Mouse (Mus musculus) lung, postnatal 36 days (tissue): Measurements from ENCODE around the gene Mcm10.

Experiments
- DNase-seq: peaks from one replicate; pipeline ENCODE4 v3.0.0; 2022; ENCODE audit warnings: mixed read lengths

Gene Mcm10

DNA sequence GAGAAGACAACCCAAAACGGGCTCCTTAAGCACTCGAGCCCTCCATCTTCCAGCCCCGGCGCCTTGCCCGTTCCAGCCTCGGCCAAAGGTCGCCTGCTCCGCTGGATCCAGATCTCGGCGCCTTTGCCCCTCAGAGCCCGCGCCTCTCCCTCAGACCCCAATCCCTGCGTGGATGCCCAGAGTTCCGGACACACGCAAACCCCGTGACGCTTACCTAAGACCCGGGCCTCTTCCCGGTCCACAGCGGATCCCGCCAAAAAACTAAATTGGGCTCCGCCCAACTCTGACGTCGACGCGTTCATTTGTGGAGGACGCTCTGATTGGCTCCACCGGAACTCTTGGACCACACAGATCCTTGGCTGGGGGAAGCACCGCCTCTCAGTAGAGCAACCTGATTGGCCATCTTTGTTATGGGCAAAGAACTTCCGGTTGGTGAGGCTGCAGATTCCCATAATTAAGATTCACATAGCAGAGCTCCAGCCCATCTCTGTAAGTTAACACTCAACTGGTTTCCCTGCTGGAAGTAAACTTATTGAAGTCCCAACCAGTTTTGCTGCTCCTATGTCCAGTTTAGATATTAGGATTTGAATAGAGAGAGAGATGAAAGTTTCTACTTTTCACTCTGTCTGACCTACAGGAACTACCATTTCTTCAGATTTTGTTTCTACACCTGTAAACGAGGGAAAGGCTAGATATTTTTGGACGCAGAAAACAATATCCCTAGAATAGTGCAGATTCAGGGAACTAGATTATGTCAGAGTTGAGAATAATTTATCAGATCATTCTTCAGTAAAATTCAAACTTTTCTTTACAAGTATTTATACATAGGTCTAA is at the start of gene Mcm10:
Gene Mcm10, minus strand, starts transcription at position 301 of the 834 bp plus-strand sequence.
- DNase-seq = peak; percentile 97

GRCm38 (mm10) chr2:5061133-5061708 is 48.6 kb upstream of the Mcm10 start:
- DNase-seq = peak; percentile 6

GRCm38 (mm10) chr2:5059997-5060396 is 47.4 kb upstream of the Mcm10 start:
- no peak for DNase-seq

DNA sequence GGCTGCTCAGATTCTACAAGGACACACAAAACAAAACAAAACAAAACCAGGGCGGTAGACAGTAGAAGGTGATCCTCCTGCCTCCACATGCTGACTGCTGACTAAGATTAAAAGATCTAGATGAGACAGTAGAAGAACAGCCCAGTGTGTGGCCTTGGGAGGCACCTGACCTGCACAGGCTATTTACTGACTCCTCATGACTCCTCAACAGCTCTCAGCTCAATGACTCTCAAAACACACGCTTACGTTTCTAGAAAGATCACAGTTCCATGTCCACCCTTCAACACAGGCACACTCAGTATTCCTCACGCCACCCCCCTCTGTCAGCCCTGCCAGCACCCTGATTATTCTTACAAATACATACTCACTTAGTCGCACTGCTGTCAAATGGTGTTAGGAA is 45.8 kb upstream of the Mcm10 start:
- peak; percentile 74 for DNase-seq

DNA sequence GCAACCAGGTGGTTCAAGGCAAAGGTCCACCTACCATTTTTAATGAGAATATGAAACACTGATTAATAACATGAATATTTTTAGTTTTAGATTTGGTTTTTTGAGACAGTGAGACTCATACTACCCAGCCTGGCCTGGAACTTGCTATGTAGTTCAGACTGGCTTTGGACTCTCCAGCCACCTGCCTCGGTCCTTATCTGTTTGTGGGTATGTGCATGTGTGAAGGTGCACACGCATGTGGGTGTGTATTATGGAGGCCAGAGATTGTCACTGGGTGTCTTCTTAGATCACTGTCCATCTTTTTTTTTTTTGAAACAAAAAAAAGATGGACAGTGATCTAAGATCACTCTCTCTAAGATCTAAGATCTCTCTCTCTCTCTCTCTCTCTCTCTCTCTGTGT is 38.0 kb upstream of the Mcm10 start:
- DNase-seq = no peak

GRCm38 (mm10) chr2:5047016-5047415 is 34.4 kb upstream of the Mcm10 start:
- no peak for DNase-seq

GRCm38 (mm10) chr2:5045269-5045965 is 32.8 kb upstream of the Mcm10 start:
- DNase-seq = no peak

- DNase-seq = no peak
These were observed 31.7 kb upstream of the Mcm10 start for GRCm38 (mm10) chr2:5044321-5044720.

GRCm38 (mm10) chr2:5043476-5043761 is 30.8 kb upstream of the Mcm10 start:
- no peak for DNase-seq

DNA sequence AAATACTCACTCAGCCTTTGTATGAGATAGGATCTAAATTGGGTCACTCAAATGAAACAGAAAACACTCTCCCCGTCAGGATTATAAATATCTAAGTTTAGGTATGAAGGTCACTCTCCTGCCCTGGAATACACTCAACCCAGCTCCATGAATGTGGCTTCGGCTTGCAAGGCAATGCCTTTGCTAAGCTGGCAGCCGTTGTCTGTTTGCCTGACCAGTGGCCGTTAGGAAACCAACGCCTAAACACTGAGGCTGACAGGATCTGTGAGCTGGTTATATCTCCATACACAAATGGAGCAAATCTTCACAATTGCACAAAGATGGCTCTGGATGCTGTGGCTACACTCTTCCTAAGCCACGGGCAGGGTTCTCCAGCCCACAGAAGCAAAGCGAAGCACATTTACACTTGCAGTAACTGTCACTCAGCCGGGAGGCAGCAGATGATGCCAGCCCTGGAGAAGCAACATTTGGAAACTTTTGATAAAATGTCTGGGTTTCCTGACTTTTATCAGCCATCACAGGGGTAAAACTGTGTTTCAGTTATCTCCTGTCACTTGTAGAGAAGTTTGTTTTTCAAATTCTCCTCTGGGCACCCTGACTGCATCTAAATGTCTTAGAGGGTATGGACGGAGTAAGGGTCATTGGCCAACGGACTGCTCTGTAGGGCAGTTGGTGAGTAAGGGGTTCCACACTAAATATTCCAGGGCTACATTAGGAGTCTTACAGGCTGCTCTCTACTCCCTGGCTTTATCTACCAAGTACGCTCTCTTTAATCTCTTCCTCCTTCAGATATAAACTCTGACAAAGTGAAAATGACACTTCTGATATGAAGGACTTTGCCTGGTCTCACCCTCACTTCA is 30.3 kb upstream of the Mcm10 start:
- no peak for DNase-seq

DNA sequence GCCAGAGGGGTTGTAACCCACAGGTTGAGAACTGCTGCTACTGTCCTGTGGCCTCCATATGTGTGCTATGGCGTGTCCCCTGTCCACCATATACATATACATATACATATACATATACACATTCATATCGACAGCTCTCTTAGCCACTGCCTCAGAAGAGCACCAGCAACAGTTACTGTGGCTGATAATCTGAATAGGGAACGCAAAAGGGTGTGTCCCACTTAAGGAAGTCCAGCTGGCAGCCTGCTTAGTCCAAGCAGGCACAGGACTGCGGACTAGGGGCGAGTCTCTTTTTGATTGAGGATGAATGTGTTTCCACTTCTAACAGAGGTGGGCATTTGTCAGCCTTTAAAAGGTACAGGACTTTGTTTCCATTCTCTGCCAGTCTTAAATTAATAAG is 29.3 kb upstream of the Mcm10 start:
- peak; percentile 28 for DNase-seq

GRCm38 (mm10) chr2:5040281-5041161 is 27.9 kb upstream of the Mcm10 start:
- no peak for DNase-seq

GRCm38 (mm10) chr2:5039350-5040170 is 27.0 kb upstream of the Mcm10 start:
- DNase-seq = no peak

DNA sequence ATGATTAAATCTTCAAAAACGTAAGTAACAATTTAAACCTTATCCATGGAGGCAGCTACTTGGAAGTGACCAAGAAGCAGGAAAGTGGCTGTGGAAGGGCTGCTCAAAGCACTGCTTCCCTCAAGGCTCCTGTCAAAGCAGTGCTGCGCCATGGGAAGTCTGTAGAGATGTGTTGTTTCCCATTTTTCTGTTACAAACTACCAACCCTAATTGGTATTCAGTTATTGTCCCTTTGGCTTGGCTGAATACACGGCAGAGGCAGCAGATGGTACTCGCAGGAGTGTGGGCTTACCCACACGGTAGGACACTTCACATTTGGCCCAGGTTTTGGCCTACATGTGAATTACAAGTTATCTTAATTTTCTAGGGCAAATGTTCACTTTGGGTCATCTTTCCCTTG is 25.7 kb upstream of the Mcm10 start:
- DNase-seq = no peak

GRCm38 (mm10) chr2:5037390-5037789 is 24.8 kb upstream of the Mcm10 start:
- peak; percentile 80 for DNase-seq

DNA sequence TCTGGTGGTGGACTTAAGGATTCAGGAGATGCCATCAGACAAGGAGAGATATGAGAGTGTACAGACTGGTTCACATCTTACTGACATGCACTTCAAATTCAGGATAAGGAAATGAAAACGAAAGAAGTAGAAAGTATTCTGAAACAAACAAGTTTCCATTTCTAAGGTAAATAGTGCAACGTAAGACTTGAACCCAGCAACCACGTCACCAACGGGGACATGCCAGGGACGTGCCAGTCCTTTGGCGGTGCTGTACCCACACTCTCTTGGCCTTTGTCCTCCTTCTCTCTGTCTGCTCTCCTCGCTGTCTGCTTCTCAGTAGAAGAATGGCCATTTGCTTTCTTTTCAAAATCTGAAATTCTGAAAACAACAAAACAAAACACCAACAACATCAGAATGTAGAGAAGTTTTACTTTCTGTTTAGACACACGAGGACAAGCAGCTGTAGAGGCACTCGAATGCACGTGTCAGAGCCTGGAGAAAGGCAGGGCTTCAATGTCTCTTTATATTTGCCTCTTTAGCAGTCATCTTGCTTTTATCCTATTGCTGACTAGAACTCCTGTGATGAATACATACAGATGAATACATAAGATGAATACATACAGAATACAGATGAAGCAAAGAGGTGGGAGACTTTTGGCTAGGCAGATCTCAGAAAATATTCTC is 24.0 kb upstream of the Mcm10 start:
- DNase-seq = peak; percentile 33

DNA sequence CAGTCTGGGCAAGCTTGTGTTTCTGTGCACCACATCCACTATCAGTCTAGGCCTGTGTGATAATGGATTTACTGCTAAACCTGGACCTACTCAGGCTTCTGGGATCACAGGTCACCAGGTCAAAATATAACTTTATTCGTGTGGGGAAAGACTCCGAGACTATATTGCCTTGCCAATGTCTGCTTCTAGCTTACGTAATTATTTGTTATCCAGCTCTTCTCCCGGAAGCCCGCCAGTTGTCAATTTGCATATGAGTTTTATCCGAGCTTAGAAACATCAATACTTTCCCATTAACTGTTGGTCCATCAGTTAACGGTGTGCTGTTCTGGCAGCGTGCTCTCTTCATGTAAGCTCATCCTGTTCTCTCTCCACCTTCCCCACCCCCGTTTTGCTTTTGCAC is 22.6 kb upstream of the Mcm10 start:
- DNase-seq = no peak

- no peak for DNase-seq
These were observed 22.2 kb upstream of the Mcm10 start for GRCm38 (mm10) chr2:5034801-5035200.

GRCm38 (mm10) chr2:5033546-5034420 is 21.2 kb upstream of the Mcm10 start:
- DNase-seq = peak; percentile 24

DNA sequence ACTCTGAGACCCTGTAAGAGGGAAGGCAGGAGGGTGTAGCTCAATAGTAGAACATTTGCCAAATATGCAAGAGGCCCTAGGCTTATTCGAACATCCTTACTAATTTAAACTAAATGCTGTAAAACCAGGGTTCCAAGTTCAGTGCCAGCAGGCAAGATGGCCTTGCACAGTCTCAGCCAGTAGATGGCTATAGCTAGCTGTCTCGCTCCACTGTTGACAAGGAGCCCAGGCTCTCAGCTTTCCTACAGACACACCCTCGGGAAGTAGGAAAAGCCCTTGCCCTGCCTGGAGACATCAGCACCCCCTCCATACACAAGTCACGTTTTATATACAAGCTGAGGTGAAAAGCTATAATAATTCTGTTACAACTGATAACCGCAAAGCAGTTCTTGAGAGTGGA is 20.1 kb upstream of the Mcm10 start:
- peak; percentile 20 for DNase-seq
